Mouse (Mus musculus): ENCODE data around the gene Pim1.
A peak's percentile ranks its signal among the peaks of the same experiment; 100 is the strongest.

The Pim1 gene

DNA sequence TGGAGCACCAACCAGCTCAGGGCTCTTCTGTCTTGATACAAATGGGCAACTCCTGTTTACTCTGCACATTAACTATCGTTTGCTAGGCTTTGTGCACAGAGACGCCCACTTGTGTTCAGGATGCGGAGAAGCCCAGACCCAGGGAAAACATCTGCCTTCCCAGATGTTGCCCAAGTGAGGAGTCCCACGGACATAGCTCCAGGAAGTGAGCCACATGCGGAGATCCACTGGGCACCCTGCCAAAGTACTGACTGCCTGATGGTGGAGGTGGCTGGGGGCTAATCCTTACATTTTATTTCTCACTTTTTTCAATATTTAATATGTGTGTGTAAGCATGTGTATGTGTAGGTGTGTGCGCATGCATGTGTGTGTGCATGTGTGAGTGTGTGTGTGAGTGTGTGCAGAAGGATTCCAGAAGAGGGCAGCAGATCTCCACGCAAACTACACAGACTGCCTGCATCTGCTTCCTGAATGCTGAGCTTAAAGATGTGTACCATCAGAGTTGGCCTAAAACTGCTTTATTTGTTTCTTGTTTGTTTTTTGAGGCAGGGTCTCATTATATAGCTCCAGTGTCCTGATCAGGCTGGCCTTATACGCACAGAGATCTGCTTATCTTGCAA lies 38.1 kb downstream of the Pim1 start:
- no peak for DNase-seq (ENCODE audit: low spot score)

DNA sequence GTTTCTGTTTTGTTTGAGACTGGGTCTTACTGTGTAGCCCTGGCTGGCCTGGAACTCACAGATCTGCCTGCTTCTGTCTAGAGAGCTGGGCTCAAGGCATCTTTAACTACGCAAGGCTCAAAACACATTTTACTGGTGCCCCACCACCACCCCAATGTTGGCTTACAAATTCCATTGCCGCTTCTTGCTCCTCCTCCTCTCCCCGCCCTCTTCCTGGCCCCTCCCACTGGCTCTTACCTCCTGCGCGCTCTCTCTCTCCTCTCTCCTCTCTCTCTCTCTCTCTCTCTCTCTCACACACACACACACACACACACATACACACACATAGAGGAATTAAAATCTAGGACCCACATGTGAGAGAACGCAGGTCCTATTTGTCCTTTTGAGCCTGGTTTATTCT lies 40.0 kb downstream of the Pim1 start:
- DNase-seq (ENCODE audit: low spot score) = no peak

DNA sequence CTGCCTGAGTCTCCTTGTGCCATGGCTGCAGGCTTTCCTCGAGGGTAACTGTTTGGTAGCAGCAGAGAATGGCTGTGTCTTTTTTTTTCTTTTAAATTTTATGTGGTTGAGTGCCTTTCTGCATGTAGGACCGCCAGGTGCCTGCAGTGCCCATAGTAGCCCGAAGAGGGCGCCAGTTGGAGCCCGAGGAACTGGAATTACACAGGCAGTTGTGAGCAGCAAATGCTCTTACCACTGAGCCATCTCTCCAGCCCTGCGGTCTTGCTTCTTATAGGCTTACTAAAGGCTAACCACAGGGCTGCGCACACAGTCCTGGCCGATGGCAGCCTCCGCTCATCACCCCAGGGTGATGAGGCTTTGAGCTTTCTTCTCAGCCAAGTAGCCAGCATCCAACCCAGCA lies 40.7 kb downstream of the Pim1 start:
- no peak for DNase-seq (ENCODE audit: low spot score)

DNA sequence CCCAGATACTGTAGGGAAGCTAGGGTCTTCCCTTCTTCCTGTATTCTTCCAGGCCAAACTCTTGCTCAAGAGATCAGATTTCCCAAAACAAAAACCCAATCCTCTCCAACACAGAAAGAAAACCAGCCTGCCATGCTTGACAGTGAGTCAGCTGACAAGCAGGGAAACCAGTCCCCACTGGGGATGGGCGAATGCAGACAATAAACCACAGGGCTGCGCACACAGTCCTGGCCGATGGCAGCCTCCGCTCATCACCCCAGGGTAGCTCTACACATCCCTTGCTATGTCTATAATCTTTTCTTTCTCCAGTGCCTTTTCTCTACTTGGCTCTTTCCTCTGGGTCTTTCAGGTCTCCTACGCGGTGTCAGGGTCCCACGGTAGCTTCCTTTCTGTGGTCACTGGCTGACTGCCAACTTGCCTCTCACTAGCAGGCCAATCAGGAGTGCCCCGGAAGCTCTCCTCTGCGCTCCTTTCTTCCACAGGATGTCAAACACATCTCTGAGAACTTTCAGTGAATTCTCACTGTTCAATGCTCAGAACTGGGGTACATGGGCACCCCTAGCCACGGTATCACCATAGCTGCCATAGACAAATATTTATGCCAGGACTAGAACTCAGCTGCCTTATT lies 41.3 kb downstream of the Pim1 start:
- no peak for DNase-seq (ENCODE audit: low spot score)

DNA sequence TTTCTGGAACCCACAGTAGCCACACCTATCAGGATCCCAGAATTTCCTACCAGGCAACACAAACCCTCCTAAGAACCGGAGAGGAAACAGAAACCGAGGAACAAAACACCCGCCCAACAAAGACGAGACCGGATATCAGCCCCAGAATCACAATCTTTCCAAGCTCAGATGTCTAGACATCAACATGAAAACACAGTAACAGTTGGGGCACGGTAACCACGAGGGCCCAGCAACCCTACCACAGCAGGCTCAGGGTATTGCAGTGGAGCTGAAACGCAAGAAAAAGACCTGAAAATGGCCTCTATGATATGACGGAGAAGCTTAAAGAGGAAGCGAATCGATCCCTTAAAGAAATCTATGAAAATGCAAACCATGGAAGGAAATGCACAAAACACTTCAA lies 43.3 kb downstream of the Pim1 start:
- no peak for DNase-seq (ENCODE audit: low spot score)

DNA sequence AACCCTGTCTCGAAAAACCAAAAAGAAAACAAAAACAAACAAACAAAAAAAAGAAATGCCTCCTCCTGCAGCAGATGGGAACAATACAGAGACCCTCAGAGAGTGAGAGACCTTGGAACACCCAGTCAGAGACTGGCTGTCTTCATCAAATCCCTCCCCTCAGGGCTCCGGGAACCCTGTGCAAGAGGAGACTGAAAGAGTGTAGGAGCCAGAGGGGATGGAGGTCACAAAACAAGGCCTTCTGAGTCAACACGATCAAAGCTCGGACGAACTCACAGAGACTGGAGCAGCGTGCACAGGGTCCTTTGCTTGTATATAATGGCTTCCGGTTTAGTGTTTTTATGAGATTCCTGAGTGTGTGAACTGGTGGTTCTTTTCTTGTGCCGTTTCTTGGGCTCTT lies 49.9 kb downstream of the Pim1 start:
- no peak for DNase-seq (ENCODE audit: low spot score)

- DNase-seq (ENCODE audit: low spot score) = peak; percentile 82
Observed at GRCm38 (mm10) chr17:29541419-29541818, 50.9 kb downstream of the Pim1 start.

- DNase-seq (ENCODE audit: low spot score) = no peak
Observed at GRCm38 (mm10) chr17:29542831-29543690, 52.5 kb downstream of the Pim1 start.

GRCm38 (mm10) chr17:29544064-29544463 lies 53.5 kb downstream of the Pim1 start:
- no peak for DNase-seq (ENCODE audit: low spot score)

DNA sequence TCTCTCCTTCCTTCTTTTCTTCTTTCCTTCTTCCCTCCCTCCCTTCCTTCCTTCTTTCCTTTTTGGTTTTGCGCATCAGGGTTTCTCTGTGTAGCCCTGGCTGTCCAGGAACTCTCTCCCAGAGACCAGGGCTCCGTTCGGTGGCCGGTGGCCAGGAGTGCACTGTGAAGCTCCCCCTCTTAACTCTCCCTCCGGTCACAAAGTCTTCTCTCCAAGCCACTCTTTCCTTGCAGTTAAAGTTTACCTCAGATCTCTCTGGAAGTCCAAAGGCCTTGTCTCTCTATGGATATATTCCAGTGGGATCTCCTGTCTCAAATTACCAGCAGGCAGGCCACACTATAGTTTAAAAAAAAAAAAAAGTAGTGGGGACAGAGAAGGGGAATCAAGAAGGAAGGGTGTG lies 54.7 kb downstream of the Pim1 start:
- DNase-seq (ENCODE audit: low spot score) = no peak
